Mouse (Mus musculus): ENCODE measurements at regions not wholly inside any gene's neighbourhood (a gene's known extent, or its start where the extent isn't known, plus 50 kb on each side); places are given as distances from the start of the nearest gene placed in this dataset.

DNA sequence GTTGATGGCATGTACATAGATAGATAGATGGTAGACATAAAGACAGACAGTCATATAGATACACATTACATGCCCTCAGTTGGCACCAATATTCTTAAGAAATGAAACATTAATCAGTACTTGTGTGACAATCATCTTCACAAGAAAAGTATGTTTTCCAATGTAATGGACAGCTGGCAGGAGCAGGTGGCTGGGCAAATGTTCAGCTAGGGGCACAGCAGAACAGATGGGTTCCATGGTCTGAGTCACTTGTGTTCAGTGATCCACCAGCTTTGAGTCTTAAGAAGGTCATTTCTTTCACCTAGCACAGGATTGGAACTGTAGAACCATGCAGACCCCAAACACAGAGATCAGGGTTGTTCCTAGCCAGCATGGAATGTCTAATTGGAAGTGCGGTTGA is 2631.2 kb upstream of the 5930422O12Rik start:
- peak; percentile 32 for DNase-seq (ENCODE audit: low spot score)
- no peaks in the 10 kb centered on the region for H3K27me3 ChIP-seq (ENCODE audit: insufficient read depth, low read length)
- no peak overlapping the region for H3K9ac ChIP-seq (replicated peaks; ENCODE audit: low read length)
- H3K36me3 ChIP-seq (ENCODE audit: insufficient read depth, low read length): no peaks in the 10 kb centered on the region
- H3K4me3 ChIP-seq (ENCODE audit: low read length): no peak overlapping the region
- H3K27ac ChIP-seq: no peak overlapping the region
- WGBS: 84% methylated on average over 1 of the region's 1 CpGs
- no peaks in the 10 kb centered on the region for H3K4me1 ChIP-seq (ENCODE audit: insufficient read depth, low read length)
- ATAC-seq: no peak
- no peaks in the 10 kb centered on the region for H3K9me3 ChIP-seq (ENCODE audit: low read length)
- no peak overlapping the region for H3K4me2 ChIP-seq (ENCODE audit: low read depth, low read length)
- TF ChIP-seq CTCF (IDR thresholded peaks at IDR 0.05; ENCODE audit: low read depth): no peak

DNA sequence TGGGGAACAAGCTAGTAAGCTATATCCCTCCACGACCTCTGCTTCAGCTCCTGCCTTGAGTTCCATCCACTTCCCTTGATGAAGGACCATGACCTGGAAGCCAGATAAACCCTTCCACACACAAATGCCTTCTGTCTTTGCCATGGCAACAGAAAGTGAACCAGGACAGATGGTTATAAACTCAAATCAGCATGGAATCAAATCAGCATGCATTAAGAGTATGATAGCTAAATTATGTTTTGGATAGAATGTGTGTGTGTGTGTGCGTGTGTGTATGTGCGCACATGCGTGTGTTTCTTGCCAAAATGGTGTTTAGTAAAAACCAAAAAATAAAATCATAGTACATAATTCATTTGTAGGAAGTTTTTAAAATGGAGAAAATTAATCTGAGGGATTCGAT is 2611.5 kb upstream of the 5930422O12Rik start:
- no peak overlapping the region for H3K27ac ChIP-seq
- no peaks in the 10 kb centered on the region for H3K36me3 ChIP-seq (ENCODE audit: insufficient read depth, low read length)
- no peaks in the 10 kb centered on the region for H3K27me3 ChIP-seq (ENCODE audit: insufficient read depth, low read length)
- no peak overlapping the region for H3K4me2 ChIP-seq (ENCODE audit: low read depth, low read length)
- ATAC-seq (no peak), DNase-seq (ENCODE audit: low spot score) (peak; percentile 10)
- WGBS: 87% methylated on average over 5 of the region's 5 CpGs
- no peaks in the 10 kb centered on the region for H3K4me1 ChIP-seq (ENCODE audit: insufficient read depth, low read length)
- no peak overlapping the region for H3K9ac ChIP-seq (replicated peaks; ENCODE audit: low read length)
- no peaks in the 10 kb centered on the region for H3K9me3 ChIP-seq (ENCODE audit: low read length)
- no peak for TF ChIP-seq CTCF (IDR thresholded peaks at IDR 0.05; ENCODE audit: low read depth)
- no peak overlapping the region for H3K4me3 ChIP-seq (ENCODE audit: low read length)

DNA sequence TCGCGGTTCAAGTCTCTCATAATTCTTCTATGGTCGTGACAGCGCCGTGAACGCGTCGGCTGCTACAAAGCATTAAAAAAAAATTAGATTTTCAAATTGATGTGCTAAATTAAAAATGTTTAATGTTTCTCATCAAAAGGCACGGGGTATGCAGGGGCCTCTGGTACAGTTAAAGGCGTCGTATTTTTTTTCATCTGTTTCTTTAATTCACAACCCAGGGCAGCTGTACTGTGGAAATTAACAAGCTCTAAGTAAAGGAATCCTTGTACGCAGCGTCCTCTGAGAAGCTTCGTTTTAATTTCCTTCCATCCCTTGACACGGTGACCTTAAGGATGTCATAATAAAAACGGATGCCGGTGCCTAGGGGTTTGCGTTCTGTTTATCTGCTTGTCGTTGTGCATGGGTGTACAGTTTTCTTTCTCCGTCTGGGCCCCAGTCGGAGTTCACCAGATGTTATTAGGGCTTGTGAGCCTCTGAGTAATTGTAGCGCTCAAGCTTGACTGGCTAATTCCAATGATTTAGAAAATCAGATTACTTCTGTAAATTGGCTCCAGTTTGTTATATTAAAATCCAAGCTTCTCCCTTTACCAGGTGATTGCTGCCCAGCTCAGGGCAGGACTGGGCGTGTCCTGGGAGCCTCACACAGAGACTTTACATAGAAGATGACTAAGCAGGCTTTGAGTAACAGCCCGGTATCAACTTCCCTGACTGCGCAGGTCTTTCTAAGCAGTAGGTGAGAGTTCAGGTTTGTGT is 2605.5 kb upstream of the 5930422O12Rik start:
- Histone ChIP-seq H3K4me3 (ENCODE audit: low read length) (no peak overlapping the region), H3K4me2 (ENCODE audit: low read depth, low read length) (0 out of 2 replicates have a peak overlapping the region, but pooled peaks have one; percentile 29), H3K27me3 (ENCODE audit: insufficient read depth, low read length) (no peaks in the 10 kb centered on the region), H3K9me3 (ENCODE audit: low read length) (no peaks in the 10 kb centered on the region), H3K9ac (replicated peaks; ENCODE audit: low read length) (no peak overlapping the region), H3K4me1 (ENCODE audit: insufficient read depth, low read length) (no peaks in the 10 kb centered on the region), H3K36me3 (ENCODE audit: insufficient read depth, low read length) (no peaks in the 10 kb centered on the region), H3K27ac (no peak overlapping the region)
- DNase-seq (ENCODE audit: low spot score) (peak; percentile 5), ATAC-seq (no peak)
- no peak for TF ChIP-seq CTCF (IDR thresholded peaks at IDR 0.05; ENCODE audit: low read depth)
- WGBS: 60% methylated on average over 25 of the region's 25 CpGs

DNA sequence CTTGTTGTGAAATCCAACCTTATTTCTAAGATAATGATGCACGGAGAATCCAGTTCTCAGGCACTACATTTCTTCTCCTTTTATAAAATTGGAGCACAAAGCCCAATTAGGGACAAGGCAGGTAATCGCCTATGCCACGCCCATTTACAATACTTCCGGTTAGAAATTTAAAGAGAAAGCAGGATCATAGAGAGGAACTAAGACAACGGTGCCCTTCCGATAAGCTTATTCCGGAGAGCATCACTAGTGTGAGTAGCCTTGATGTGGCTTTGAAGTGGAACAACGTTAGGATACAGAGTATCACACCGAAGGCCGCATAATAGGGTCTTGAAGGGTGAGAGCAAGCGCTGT is 2604.9 kb upstream of the 5930422O12Rik start:
- Histone ChIP-seq H3K4me2 (ENCODE audit: low read depth, low read length) (no peak overlapping the region), H3K9ac (replicated peaks; ENCODE audit: low read length) (no peak overlapping the region), H3K4me1 (ENCODE audit: insufficient read depth, low read length) (no peaks in the 10 kb centered on the region), H3K27me3 (ENCODE audit: insufficient read depth, low read length) (no peaks in the 10 kb centered on the region), H3K27ac (no peak overlapping the region), H3K36me3 (ENCODE audit: insufficient read depth, low read length) (no peaks in the 10 kb centered on the region), H3K9me3 (ENCODE audit: low read length) (no peaks in the 10 kb centered on the region), H3K4me3 (ENCODE audit: low read length) (no peak overlapping the region)
- DNase-seq (ENCODE audit: low spot score) (no peak), ATAC-seq (no peak)
- TF ChIP-seq CTCF (IDR thresholded peaks at IDR 0.05; ENCODE audit: low read depth): no peak
- WGBS: 90% methylated on average over 11 of the region's 11 CpGs

DNA sequence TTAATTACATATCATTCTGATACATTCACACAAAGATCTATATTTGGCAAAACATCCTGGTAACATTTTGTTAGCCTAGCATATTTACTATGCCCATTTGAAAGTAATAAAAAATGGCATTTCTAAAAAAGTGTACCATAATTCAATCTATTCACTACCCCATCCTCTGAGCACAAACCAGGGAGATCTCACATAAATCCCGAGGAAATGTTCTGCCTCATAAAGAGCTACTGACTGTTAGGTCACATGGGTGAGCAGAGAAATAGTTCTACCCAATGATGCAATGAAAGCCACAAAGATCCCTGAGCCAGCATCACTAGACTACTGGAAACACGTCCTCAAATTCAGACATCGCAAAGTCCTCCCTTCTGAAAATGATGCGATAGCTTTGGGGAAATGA is 2602.5 kb upstream of the 5930422O12Rik start:
- no peaks in the 10 kb centered on the region for H3K27me3 ChIP-seq (ENCODE audit: insufficient read depth, low read length)
- H3K36me3 ChIP-seq (ENCODE audit: insufficient read depth, low read length): no peaks in the 10 kb centered on the region
- ATAC-seq: no peak
- no peak overlapping the region for H3K9ac ChIP-seq (replicated peaks; ENCODE audit: low read length)
- 80% methylated on average over 4 of the region's 4 CpGs for WGBS
- no peak overlapping the region for H3K4me2 ChIP-seq (ENCODE audit: low read depth, low read length)
- no peak overlapping the region for H3K27ac ChIP-seq
- no peaks in the 10 kb centered on the region for H3K4me1 ChIP-seq (ENCODE audit: insufficient read depth, low read length)
- TF ChIP-seq CTCF (IDR thresholded peaks at IDR 0.05; ENCODE audit: low read depth): no peak
- H3K4me3 ChIP-seq (ENCODE audit: low read length): no peak overlapping the region
- no peaks in the 10 kb centered on the region for H3K9me3 ChIP-seq (ENCODE audit: low read length)
- no peak for DNase-seq (ENCODE audit: low spot score)

DNA sequence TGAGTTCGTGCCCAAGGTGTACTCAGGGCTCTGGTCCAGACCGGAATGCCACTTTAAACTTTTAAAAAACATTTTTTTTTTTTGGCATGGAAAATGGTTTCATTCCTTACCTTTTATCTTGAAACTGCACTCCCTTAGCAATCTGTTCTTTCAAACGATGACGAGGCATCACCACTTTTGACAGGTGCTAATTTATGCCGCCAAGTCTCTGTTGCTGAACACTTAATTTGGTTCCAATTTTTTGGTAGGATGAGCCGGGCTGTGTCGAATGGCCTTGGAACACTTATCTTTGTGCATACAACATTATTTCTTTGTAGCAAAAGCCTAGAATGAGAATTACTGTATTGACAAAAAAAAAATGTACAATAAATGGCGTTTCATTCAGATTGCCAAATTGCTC is 2590.5 kb upstream of the 5930422O12Rik start:
- Histone ChIP-seq H3K4me1 (ENCODE audit: insufficient read depth, low read length) (no peaks in the 10 kb centered on the region), H3K36me3 (ENCODE audit: insufficient read depth, low read length) (no peaks in the 10 kb centered on the region), H3K4me2 (ENCODE audit: low read depth, low read length) (no peak overlapping the region), H3K9me3 (ENCODE audit: low read length) (no peaks in the 10 kb centered on the region), H3K27me3 (ENCODE audit: insufficient read depth, low read length) (no peaks in the 10 kb centered on the region), H3K4me3 (ENCODE audit: low read length) (no peak overlapping the region), H3K9ac (replicated peaks; ENCODE audit: low read length) (no peak overlapping the region), H3K27ac (no peak overlapping the region)
- ATAC-seq (no peak), DNase-seq (ENCODE audit: low spot score) (no peak)
- no peak for TF ChIP-seq CTCF (IDR thresholded peaks at IDR 0.05; ENCODE audit: low read depth)
- 84% methylated on average over 8 of the region's 8 CpGs for WGBS

DNA sequence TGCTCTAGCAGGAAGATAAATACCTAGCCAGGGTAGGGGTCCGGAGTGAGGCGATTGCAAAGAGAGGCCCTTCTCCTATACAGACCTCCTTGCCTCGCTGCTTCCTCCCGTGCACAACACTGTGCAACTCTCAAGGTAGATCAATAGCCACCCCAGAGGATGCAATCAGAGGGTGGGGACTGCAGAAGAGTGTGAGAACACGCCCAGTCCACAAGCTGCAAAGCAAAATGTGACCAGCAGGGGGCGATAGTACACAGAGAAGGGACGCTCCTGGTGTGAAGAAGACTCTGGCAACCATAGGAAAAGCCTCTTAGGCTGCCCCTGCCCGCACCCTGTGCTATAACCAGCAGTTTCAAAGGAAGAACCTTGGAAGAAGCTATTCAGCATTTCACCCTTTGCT is 2588.4 kb upstream of the 5930422O12Rik start:
- Histone ChIP-seq H3K4me3 (ENCODE audit: low read length) (no peak overlapping the region), H3K4me2 (ENCODE audit: low read depth, low read length) (no peak overlapping the region), H3K4me1 (ENCODE audit: insufficient read depth, low read length) (no peaks in the 10 kb centered on the region), H3K27me3 (ENCODE audit: insufficient read depth, low read length) (no peaks in the 10 kb centered on the region), H3K27ac (no peak overlapping the region), H3K36me3 (ENCODE audit: insufficient read depth, low read length) (no peaks in the 10 kb centered on the region), H3K9ac (replicated peaks; ENCODE audit: low read length) (no peak overlapping the region), H3K9me3 (ENCODE audit: low read length) (no peaks in the 10 kb centered on the region)
- TF ChIP-seq CTCF (IDR thresholded peaks at IDR 0.05; ENCODE audit: low read depth): peak; percentile 84
- DNase-seq (ENCODE audit: low spot score) (peak; percentile 75), ATAC-seq (peak; percentile 77; the same call in 1 of the 2 replicates)
- WGBS: 43% methylated on average over 8 of the region's 8 CpGs

Data from hindbrain, postnatal 0 days (tissue).